Mouse (Mus musculus) heart, embryonic 10.5 days (tissue): ENCODE data around the gene Vps35l. TPM values are rescaled to one million over a fixed set of nuclear protein-coding genes. Genes with fewer than 3 reads are reported as not detected.

Source experiments
- DNase-seq: peaks from one replicate; pipeline ENCODE4 v3.0.0-alpha.2; 2017; ENCODE audit warnings: low spot score
- H3K27ac ChIP-seq: fragments of 300-500 bp; sonication (generic); 2 replicates; pipeline ENCODE4 v1.5.1; 2016; ENCODE audit warnings: mild to moderate bottlenecking
- H3K27me3 ChIP-seq: fragments of 300-500 bp; sonication (generic); 2 replicates; pipeline ENCODE4 v1.6.1; 2016; ENCODE audit warnings: mild to moderate bottlenecking; ENCODE audit not compliant: poor library complexity, insufficient read depth, severe bottlenecking
- H3K36me3 ChIP-seq: fragments of 300-500 bp; sonication (generic); 2 replicates; pipeline ENCODE4 v1.6.1; 2016; ENCODE audit warnings: mild to moderate bottlenecking, moderate library complexity
- H3K4me1 ChIP-seq: fragments of 300-500 bp; sonication (generic); 2 replicates; pipeline ENCODE4 v1.6.1; 2016; ENCODE audit warnings: mild to moderate bottlenecking
- H3K4me3 ChIP-seq: fragments of 300-500 bp; sonication (generic); 2 replicates; pipeline ENCODE4 v1.5.1; 2016; ENCODE audit warnings: mild to moderate bottlenecking, moderate library complexity
- H3K9me3 ChIP-seq: fragments of 300-500 bp; sonication (generic); 2 replicates; pipeline ENCODE4 v1.6.1; 2016; ENCODE audit warnings: mild to moderate bottlenecking, moderate library complexity
- WGBS: fragments of 180-500 bp; shearing (Covaris S2); methylation state at CpG from one replicate; pipeline ENCODE4 v1.1.7; 2016; 5-methylcytosine and 5-hydroxymethylcytosine counted together
- polyA plus RNA-seq: library from polyadenylated mRNA; unstranded; fragments of >200 nt; fragmentation: Nextera tagmentation; extraction: Ambion mirVana; gene quantifications from 2 replicates; pipeline ENCODE4 v1.2.1, GENCODE M21; 2016

The Vps35l gene
- polyA plus RNA-seq, 1 experiment from 2014 or later, result 52.3 TPM

DNA sequence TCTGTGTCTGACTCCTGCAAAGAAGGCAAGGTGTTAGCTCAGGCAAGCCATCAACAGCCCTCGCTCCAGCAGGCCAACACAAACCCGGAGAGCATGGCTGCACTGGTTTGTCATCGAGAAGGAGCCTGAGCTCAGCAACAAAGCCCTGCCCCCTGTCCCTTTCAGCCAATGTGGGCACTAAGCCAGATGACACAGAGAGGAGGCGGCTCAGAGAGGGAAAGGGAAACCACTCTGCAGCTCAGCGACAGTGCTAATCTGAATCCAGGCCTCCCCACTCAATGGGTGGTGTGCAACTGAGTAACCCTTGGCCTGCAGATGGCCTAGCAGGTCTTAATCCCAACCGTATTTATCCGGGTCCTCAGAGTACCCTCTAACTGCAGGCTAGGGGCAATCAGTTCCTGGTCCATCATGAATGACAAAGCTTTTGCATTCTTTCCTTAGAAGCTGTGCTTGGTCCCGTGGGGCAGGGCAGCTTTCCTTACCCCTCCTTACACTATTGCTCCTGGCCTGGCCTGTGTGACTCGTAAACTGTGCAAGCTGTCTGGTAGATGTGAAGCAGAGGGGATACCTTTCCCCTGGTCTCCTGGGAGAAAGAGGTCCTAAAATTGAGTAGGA is 110.8 kb downstream of the Vps35l start:
- no peak overlapping the region for H3K4me3 ChIP-seq
- 81% methylated on average over 9 of the region's 9 CpGs for WGBS
- H3K9me3 ChIP-seq, result no peaks in the 10 kb centered on the region
- DNase-seq, result no peak
- no peaks in the 10 kb centered on the region for H3K27me3 ChIP-seq
- H3K27ac ChIP-seq, result no peak overlapping the region
- peaks cover 77% of the 10 kb centered on the region for H3K36me3 ChIP-seq
- H3K4me1 ChIP-seq, result peaks cover 35% of the 10 kb centered on the region

DNA sequence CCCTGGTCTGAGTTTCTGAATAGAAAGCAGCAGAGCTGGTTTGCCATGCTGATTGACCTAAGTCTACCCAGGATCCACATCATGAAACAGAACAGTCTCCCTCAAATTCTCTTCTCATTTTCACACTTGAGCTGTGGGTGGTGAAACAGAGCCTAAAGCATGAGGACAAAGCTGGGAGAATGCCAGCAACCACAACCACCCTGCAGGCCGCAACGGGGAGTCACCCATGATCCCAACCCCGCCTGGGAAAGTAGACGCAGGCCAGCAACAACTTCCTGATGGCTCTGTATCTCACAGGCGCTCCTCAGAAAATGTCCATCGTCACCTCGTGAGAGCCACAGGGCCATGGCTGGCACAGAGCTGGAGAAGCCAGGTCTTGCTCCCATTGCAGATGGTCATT is 111.5 kb downstream of the Vps35l start:
- Histone ChIP-seq H3K9me3 (no peaks in the 10 kb centered on the region), H3K4me1 (peaks cover 35% of the 10 kb centered on the region), H3K27ac (no peak overlapping the region), H3K4me3 (no peak overlapping the region), H3K36me3 (peaks cover 69% of the 10 kb centered on the region), H3K27me3 (no peaks in the 10 kb centered on the region)
- 90% methylated on average over 7 of the region's 7 CpGs for WGBS
- DNase-seq, result no peak

DNA sequence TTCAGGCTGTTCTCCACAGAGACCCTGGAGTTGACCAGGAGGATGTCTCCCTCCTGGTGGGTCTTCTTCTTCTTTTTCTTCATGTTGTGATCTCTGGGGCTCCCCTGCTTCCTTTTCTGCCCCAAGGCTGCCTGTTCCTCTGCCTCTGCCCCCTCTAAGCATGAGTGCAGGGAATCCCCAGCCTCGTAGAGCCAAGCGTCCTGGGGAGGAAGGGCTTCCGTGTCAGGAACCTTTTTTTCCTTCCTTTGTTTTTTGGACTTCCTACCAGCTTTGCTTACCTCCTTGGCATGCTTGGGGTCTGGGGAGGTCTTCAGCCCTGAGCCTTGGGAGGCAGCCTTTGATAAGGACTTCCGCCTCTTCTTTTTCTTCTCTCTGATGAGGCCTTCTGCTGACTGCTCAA is 112.6 kb downstream of the Vps35l start:
- 83% methylated on average over 4 of the region's 4 CpGs for WGBS
- Histone ChIP-seq H3K27me3 (no peaks in the 10 kb centered on the region), H3K9me3 (no peaks in the 10 kb centered on the region), H3K27ac (no peak overlapping the region), H3K4me1 (peaks cover 35% of the 10 kb centered on the region), H3K36me3 (peaks cover 59% of the 10 kb centered on the region), H3K4me3 (no peak overlapping the region)
- no peak for DNase-seq

DNA sequence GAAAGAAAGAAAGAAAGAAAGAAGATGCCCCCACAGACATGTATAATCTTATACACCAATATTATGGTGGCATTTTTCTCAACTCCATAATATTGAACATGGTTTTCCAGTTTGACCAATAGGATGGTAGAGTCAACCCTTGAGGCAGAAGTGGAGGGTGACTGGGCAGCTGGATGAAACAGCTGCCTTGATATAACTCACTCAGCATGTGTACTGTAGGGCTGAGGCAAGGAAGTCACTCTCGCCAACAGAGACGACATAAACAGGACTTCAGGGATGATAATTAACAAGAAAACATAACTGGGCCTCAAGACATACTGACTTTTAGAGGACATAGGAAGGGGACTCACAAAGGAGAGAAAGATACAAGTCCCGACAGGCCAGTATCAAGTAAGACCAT is 114.6 kb downstream of the Vps35l start:
- Histone ChIP-seq H3K36me3 (peaks cover 39% of the 10 kb centered on the region), H3K9me3 (no peaks in the 10 kb centered on the region), H3K4me3 (peak overlapping the region; percentile 85), H3K27me3 (no peaks in the 10 kb centered on the region), H3K27ac (peak overlapping the region; percentile 88), H3K4me1 (peaks cover 19% of the 10 kb centered on the region)
- 24% methylated on average over 3 of the region's 3 CpGs for WGBS
- no peak for DNase-seq

DNA sequence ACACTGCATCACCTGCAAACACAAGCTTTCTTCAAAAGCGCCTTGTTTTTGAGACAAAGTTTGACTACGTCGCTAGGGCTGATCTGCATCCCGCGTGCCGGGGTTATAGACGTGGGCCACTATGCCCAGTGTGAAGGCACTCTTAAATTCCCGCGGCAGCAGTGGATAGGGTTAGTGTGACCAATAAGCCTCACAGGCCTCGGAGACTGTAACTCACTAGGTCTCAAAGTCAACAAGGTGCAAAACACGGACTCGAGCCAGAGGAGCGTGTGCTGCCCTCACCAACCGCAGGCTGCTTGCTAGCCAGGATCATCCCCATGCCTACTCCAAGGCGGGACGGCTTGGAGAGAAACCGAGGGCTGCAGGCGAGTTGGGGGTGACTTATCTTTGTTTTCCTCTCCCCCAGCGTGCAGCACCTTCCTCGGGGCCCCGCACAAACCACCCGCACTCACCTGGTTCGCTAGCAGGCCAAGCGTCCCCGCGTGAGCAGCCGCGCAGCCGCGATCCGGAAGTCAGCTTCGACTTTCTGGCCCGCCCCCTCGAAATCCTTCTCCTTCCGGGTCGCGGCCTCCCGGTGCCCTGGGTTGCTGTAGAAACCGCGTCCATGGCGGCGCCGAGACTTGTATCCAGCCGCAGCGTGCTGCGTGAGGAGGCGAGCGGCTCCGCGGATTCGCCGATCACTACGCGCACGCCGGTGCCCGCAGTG is 115.3 kb downstream of the Vps35l start, which contains the start of gene Iqck:
Gene Iqck, plus strand, starts transcription at position 582 of the 706 bp plus-strand sequence.
- H3K27ac ChIP-seq, result peak within 1 kb of the TSS; percentile 88
- peak; percentile 95 for DNase-seq
- WGBS, result under 1% methylated on average over 57 of the region's 57 CpGs
- peak within 1 kb of the TSS; percentile 85 for H3K4me3 ChIP-seq
- no peaks in the 10 kb centered on the region for H3K9me3 ChIP-seq
- peaks cover 32% of the 10 kb centered on the region for H3K36me3 ChIP-seq
- H3K27me3 ChIP-seq, result no peaks in the 10 kb centered on the region
- peaks cover 12% of the 10 kb centered on the region for H3K4me1 ChIP-seq

DNA sequence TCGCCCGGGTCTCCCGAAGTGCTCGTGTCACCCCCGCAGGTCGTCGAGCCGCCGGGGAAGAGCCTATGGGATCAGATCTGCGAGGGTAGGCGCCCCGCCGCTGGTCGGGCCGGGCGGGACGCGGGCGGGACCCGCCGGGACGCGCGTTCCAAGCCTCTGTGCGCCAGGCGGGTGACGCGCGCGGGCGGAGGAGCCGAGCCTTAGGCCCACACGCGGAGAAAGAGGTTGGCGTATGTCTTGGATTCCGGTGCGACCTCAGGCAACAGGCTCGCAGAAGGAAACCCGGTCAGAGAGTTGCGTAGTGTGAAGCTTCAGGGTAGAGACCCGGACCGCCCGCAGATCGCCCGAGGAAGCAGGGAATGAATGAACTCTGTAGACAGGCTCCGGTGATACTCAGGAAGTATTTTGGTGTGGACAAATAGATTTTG is 115.9 kb downstream of the Vps35l start, which contains the start of gene Knop1:
Gene Knop1, minus strand, starts transcription at position 378 of the 428 bp plus-strand sequence.
- Histone ChIP-seq H3K4me3 (peak within 1 kb of the TSS; percentile 85), H3K27ac (peak within 1 kb of the TSS; percentile 88), H3K27me3 (no peaks in the 10 kb centered on the region), H3K9me3 (no peaks in the 10 kb centered on the region), H3K4me1 (peaks cover 8% of the 10 kb centered on the region; the same call in 1 of the 2 replicates), H3K36me3 (peaks cover 26% of the 10 kb centered on the region)
- WGBS, result under 1% methylated on average over 46 of the region's 46 CpGs
- no peak for DNase-seq

DNA sequence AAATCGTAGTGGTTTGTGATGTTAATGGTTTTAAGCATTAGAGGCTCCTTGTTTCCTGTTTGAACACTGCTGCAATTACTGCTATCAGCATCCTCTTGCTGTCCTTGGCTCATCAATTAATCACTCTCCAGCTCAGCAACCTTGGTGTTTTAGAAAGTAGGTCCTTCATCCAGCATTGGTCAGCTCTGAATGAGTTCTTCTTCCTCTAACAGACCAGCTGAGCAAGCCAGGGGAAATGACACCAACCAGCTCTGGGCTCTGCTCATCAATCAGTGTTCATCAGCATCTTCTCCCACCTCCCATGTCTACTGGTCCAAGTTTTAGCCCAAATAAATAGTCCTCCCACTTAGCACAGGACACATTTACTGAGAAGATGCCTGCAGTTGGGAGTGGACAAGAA is 118.6 kb downstream of the Vps35l start:
- DNase-seq, result no peak
- WGBS, result 86% methylated on average over 1 of the region's 1 CpGs

DNA sequence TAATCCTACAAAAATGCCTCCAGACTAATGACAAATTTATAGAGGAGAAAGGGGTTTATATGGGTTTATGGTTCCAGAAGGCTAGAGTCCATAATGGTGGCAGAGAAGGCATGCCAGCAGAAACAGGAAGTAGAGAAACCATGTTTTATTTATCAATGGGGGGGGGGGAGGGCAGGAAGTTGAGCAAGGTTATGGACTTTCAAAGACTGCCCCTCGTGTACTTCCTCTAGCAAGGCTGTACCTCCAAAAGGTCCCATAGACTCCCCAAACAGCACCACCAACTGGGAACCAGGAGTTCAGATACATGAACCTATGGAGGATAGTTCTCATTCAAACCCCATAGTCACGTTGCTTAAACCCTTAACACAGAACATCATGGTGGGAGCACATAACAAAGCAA is 125.3 kb downstream of the Vps35l start:
- DNase-seq, result no peak
- Histone ChIP-seq H3K4me1 (no peaks in the 10 kb centered on the region), H3K4me3 (no peak overlapping the region), H3K27ac (no peak overlapping the region), H3K27me3 (no peaks in the 10 kb centered on the region), H3K36me3 (no peaks in the 10 kb centered on the region), H3K9me3 (no peaks in the 10 kb centered on the region)
- 72% methylated on average over 2 of the region's 2 CpGs for WGBS

More for the DNA sequence above, 118.6 kb downstream of the Vps35l start:
- no peaks in the 10 kb centered on the region for H3K9me3 ChIP-seq
- H3K27ac ChIP-seq, result no peak overlapping the region
- H3K4me3 ChIP-seq, result no peak overlapping the region
- H3K27me3 ChIP-seq, result no peaks in the 10 kb centered on the region
- H3K4me1 ChIP-seq, result peaks cover 8% of the 10 kb centered on the region; the same call in 1 of the 2 replicates
- no peaks in the 10 kb centered on the region for H3K36me3 ChIP-seq

DNA sequence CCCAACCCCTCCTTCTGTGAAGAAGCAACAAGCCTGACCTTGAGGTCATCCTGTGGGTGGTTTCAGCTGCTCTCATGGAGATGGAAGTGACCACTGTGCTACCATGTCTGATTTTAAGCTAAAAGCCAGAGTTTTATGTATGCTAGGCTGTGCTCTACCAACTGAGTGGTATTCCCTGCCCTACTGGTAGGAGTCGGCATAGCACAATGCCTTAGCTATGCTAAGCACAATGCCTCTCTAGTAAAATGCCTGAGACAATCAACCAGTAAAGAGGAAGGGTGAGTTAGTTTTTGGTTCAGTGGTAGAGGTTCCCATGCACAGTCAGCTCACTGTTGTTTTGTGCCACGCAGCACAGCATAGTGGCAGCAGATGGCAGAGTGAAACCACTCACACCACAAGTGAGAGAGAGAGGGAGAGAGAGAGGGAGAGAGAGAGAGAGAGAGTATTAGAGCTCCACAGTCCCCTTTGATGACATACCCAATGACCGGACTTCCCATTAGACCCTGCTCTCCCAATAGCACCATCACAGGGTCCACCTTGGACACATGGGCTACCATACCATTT is 139.5 kb downstream of the Vps35l start:
- DNase-seq, result no peak
- H3K27ac ChIP-seq, result no peak overlapping the region
- 83% methylated on average over 3 of the region's 3 CpGs for WGBS

DNA sequence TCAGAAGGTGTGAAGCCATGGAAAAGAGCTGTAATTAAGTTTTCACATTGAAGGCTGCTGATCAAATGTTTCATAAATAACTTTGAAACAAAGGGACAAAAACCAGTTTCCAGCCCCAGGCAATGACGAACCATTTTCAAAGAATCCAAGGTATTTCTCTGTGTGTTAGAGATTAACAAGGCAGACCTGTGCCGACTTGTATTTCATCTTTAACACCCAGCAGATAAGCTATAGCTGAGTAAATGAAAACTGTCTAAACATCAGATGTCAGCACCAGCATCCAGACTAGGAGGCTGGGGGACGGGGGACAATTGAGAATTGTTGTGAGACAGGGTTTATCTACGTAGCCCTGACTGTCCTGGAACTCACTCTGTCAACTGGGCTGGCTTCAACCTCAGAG is 143.9 kb downstream of the Vps35l start:
- H3K27ac ChIP-seq, result no peak overlapping the region
- no peak for DNase-seq
- H3K27me3 ChIP-seq, result no peaks in the 10 kb centered on the region
- H3K4me1 ChIP-seq, result peaks cover 19% of the 10 kb centered on the region
- H3K36me3 ChIP-seq, result no peaks in the 10 kb centered on the region
- no peaks in the 10 kb centered on the region for H3K9me3 ChIP-seq
- 43% methylated on average over 4 of the region's 4 CpGs for WGBS
- H3K4me3 ChIP-seq, result no peak overlapping the region

More for the DNA sequence above, 139.5 kb downstream of the Vps35l start:
- H3K36me3 ChIP-seq, result no peaks in the 10 kb centered on the region
- no peaks in the 10 kb centered on the region for H3K27me3 ChIP-seq
- H3K4me1 ChIP-seq, result peaks cover 19% of the 10 kb centered on the region
- H3K4me3 ChIP-seq, result no peak overlapping the region
- H3K9me3 ChIP-seq, result no peaks in the 10 kb centered on the region

DNA sequence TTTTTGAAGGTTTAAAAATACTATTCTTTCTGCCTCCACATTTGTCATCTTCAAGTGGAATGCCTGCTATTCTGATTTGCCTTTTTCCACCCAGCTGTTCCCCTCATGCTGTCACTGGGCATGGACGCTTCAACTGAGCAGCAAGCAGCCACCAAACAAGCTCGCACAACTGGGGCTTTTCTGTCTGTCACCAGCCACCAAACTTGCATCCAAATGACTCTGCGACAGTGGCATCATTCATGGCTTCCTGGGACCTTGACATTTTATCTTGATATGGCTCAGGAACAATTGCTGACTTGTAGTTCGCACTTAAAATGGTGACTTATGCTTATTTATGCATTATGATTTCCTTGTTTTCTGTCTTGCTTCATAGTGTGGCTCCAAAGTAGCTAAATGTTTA is 144.9 kb downstream of the Vps35l start:
- no peak for DNase-seq
- no peaks in the 10 kb centered on the region for H3K36me3 ChIP-seq
- no peaks in the 10 kb centered on the region for H3K27me3 ChIP-seq
- H3K27ac ChIP-seq, result no peak overlapping the region
- no peak overlapping the region for H3K4me3 ChIP-seq
- H3K4me1 ChIP-seq, result peaks cover 19% of the 10 kb centered on the region
- WGBS, result 73% methylated on average over 4 of the region's 4 CpGs
- no peaks in the 10 kb centered on the region for H3K9me3 ChIP-seq

DNA sequence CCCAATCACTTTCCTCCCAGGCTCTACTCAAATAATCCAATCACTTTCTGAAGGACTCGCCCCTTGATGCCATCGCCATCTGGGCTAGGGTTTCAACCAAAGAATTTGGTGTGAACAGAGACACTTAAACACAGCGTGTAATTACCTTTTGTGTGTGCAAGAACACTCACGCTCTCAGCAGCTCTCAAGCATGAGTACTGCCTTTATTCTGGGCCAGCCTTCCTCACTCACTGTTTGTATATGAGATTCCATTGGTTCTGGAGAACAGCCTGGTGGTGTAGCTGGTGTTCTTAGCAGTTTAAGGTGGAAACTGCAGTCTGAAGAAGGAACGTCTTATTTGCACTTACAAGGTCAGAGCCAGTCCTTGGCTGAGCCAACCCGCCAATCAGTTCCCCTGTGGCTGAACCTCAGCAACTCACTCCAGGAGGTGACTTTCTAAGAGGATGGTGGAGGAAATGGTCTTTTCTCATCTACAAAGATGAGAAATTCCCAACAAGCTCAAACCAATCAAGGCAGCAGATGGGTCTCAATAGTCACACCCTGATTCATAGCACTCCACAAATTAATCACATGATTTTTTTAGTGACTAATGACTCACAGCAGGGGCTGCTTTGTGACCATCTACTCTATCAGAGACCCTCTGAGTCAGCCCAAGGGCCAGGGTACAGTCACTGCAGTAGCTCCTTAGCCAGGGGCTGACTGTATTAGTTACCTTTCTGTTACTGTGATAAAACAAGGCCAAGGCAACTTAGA is 147.5 kb downstream of the Vps35l start:
- H3K4me3 ChIP-seq, result no peak overlapping the region
- H3K36me3 ChIP-seq, result no peaks in the 10 kb centered on the region
- H3K27ac ChIP-seq, result no peak overlapping the region
- H3K9me3 ChIP-seq, result no peaks in the 10 kb centered on the region
- peaks cover 16% of the 10 kb centered on the region for H3K4me1 ChIP-seq
- H3K27me3 ChIP-seq, result no peaks in the 10 kb centered on the region
- no peak for DNase-seq
- WGBS, result 49% methylated on average over 6 of the region's 6 CpGs
